Mouse (Mus musculus): ENCODE data around the gene Cenpv.

DNA sequence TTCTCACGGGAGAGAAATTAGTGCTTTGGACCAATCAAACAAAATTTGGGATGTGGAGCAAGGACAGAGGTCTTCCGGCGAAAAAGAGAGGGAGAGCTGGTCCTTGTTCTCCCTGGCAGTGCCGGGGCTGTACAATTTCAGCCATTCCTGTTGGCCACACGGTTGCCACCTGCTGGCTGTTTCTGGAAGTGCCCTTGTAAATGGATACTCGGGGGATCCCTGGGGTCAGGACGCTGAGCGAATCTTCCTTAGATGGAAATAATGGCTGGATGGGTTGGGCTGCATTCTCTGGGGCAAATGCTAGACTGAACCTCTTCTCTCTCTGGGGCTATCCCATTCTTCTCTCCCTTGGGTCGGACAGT, 36.2 kb upstream of the Cenpv start:
- TF ChIP-seq CTCF (IDR thresholded peaks at IDR 0.05; ENCODE audit: insufficient read depth, low read length) (peak; percentile 91), POLR2A (IDR thresholded peaks at IDR 0.05; ENCODE audit: borderline replicate concordance, extremely low read depth, low read depth, low read length) (0 out of 2 replicates have a peak, but pooled peaks have one; percentile 21)

Measured in lung, adult 2 months (tissue).